Mouse (Mus musculus) midbrain, embryonic 16.5 days (tissue): ENCODE measurements around the gene Uqcc1. TPM values are rescaled to one million over a fixed set of nuclear protein-coding genes. Genes with fewer than 3 reads are reported as not detected.

ENCODE experiments used
- ATAC-seq: fragments of 200-750 bp; cut with Nextera tagmentation; 2 replicates; pipeline ENCODE4 v1.8.0; 2017; ENCODE audit warnings: moderate TSS enrichment
- H3K27ac ChIP-seq: fragments of 300-500 bp; sonication (generic); 2 replicates; pipeline ENCODE4 v1.5.1; 2014; ENCODE audit warnings: mild to moderate bottlenecking, low read length, mixed read lengths
- H3K27me3 ChIP-seq: fragments of 300-500 bp; sonication (generic); 2 replicates; pipeline ENCODE4 v1.6.1; 2014; ENCODE audit warnings: low read depth, low read length, mixed read lengths; ENCODE audit not compliant: control insufficient read depth, insufficient read depth
- H3K36me3 ChIP-seq: fragments of 300-500 bp; sonication (generic); 2 replicates; pipeline ENCODE4 v1.6.1; 2014; ENCODE audit warnings: mild to moderate bottlenecking, low read length, moderate library complexity, mixed read lengths; ENCODE audit not compliant: control insufficient read depth, insufficient read depth
- H3K4me1 ChIP-seq: fragments of 300-500 bp; sonication (generic); 2 replicates; pipeline ENCODE4 v1.6.1; 2014; ENCODE audit warnings: mild to moderate bottlenecking, low read length, mixed read lengths; ENCODE audit not compliant: control insufficient read depth, insufficient read depth
- H3K4me2 ChIP-seq: fragments of 300-500 bp; sonication (generic); 2 replicates; pipeline ENCODE4 v1.6.1; 2014; ENCODE audit warnings: mild to moderate bottlenecking, low read length, mixed read lengths
- H3K4me3 ChIP-seq: fragments of 300-500 bp; sonication (generic); 2 replicates; pipeline ENCODE4 v1.5.1; 2014; ENCODE audit warnings: low read depth, mild to moderate bottlenecking, low read length, moderate library complexity, mixed read lengths
- H3K9ac ChIP-seq: fragments of 300-500 bp; sonication (generic); 2 replicates; pipeline ENCODE4 v1.6.1; 2014; ENCODE audit warnings: low read depth, low read length, mixed read lengths
- H3K9me3 ChIP-seq: fragments of 300-500 bp; sonication (generic); replicated peaks from 2 replicates; pipeline ENCODE4 v1.6.1; 2014; ENCODE audit warnings: mild to moderate bottlenecking, low read length, mixed read lengths; ENCODE audit not compliant: control insufficient read depth, poor library complexity, severe bottlenecking
- WGBS: fragments of 180-500 bp; shearing (Covaris S2); extraction: QIAGEN DNeasy Blood & Tissue Kit; methylation state at CpG from one replicate; pipeline ENCODE4 v1.1.7; 2014; 5-methylcytosine and 5-hydroxymethylcytosine counted together
- polyA plus RNA-seq: library from polyadenylated mRNA; unstranded; fragments of >200 nt; fragmentation: Nextera tagmentation; extraction: Ambion mirVana; gene quantifications from 2 replicates; pipeline ENCODE4 v1.2.1, GENCODE M21; 2015

The Uqcc1 gene
- polyA plus RNA-seq, 1 experiment from 2014 or later, result 63.3 TPM

- no peaks in the 10 kb centered on the region for H3K27me3 ChIP-seq
- H3K9me3 ChIP-seq, result no peaks in the 10 kb centered on the region
- H3K36me3 ChIP-seq, result peaks cover 14% of the 10 kb centered on the region
- no peaks in the 10 kb centered on the region for H3K4me1 ChIP-seq
- WGBS, result 90% methylated on average over 16 of the region's 16 CpGs
- H3K4me3 ChIP-seq, result no peak overlapping the region
- no peak overlapping the region for H3K27ac ChIP-seq
- no peak for ATAC-seq
- H3K4me2 ChIP-seq, result no peak overlapping the region
- no peak overlapping the region for H3K9ac ChIP-seq
Observed at GRCm38 (mm10) chr2:155895046-155895735, 34.9 kb downstream of the Uqcc1 start.

GRCm38 (mm10) chr2:155894307-155895045 lies 35.6 kb downstream of the Uqcc1 start:
- H3K9ac ChIP-seq, result no peak overlapping the region
- ATAC-seq, result no peak
- no peaks in the 10 kb centered on the region for H3K27me3 ChIP-seq
- H3K27ac ChIP-seq, result no peak overlapping the region
- no peaks in the 10 kb centered on the region for H3K9me3 ChIP-seq
- H3K4me1 ChIP-seq, result no peaks in the 10 kb centered on the region
- peaks cover 14% of the 10 kb centered on the region for H3K36me3 ChIP-seq
- H3K4me3 ChIP-seq, result no peak overlapping the region
- H3K4me2 ChIP-seq, result no peak overlapping the region
- WGBS, result 91% methylated on average over 13 of the region's 13 CpGs

GRCm38 (mm10) chr2:155886776-155887175 lies 43.3 kb downstream of the Uqcc1 start:
- no peak overlapping the region for H3K9ac ChIP-seq
- no peak for ATAC-seq
- H3K36me3 ChIP-seq, result peaks cover 17% of the 10 kb centered on the region
- no peaks in the 10 kb centered on the region for H3K9me3 ChIP-seq
- H3K27me3 ChIP-seq, result no peaks in the 10 kb centered on the region
- no peak overlapping the region for H3K4me2 ChIP-seq
- 97% methylated on average over 12 of the region's 12 CpGs for WGBS
- no peak overlapping the region for H3K4me3 ChIP-seq
- H3K27ac ChIP-seq, result no peak overlapping the region
- no peaks in the 10 kb centered on the region for H3K4me1 ChIP-seq

- Histone ChIP-seq H3K9me3 (no peaks in the 10 kb centered on the region), H3K27ac (no peak overlapping the region), H3K9ac (no peak overlapping the region), H3K4me2 (no peak overlapping the region), H3K4me1 (no peaks in the 10 kb centered on the region), H3K36me3 (peaks cover 17% of the 10 kb centered on the region), H3K27me3 (no peaks in the 10 kb centered on the region), H3K4me3 (no peak overlapping the region)
- 81% methylated on average over 10 of the region's 10 CpGs for WGBS
- no peak for ATAC-seq
Observed at GRCm38 (mm10) chr2:155885271-155885697, 44.8 kb downstream of the Uqcc1 start.

- H3K4me1 ChIP-seq, result no peaks in the 10 kb centered on the region
- H3K27me3 ChIP-seq, result no peaks in the 10 kb centered on the region
- 92% methylated on average over 3 of the region's 3 CpGs for WGBS
- no peak overlapping the region for H3K27ac ChIP-seq
- H3K36me3 ChIP-seq, result peaks cover 20% of the 10 kb centered on the region
- ATAC-seq, result no peak
- H3K9me3 ChIP-seq, result no peaks in the 10 kb centered on the region
- H3K9ac ChIP-seq, result no peak overlapping the region
- H3K4me3 ChIP-seq, result no peak overlapping the region
- H3K4me2 ChIP-seq, result no peak overlapping the region
Observed at GRCm38 (mm10) chr2:155882087-155882486, 48.0 kb downstream of the Uqcc1 start.

GRCm38 (mm10) chr2:155878964-155879876 lies 50.9 kb downstream of the Uqcc1 start:
- 87% methylated on average over 21 of the region's 21 CpGs for WGBS
- no peak overlapping the region for H3K9ac ChIP-seq
- H3K9me3 ChIP-seq, result no peaks in the 10 kb centered on the region
- H3K4me2 ChIP-seq, result no peak overlapping the region
- no peaks in the 10 kb centered on the region for H3K27me3 ChIP-seq
- no peak for ATAC-seq
- peaks cover 12% of the 10 kb centered on the region for H3K36me3 ChIP-seq
- H3K27ac ChIP-seq, result no peak overlapping the region
- H3K4me1 ChIP-seq, result no peaks in the 10 kb centered on the region
- no peak overlapping the region for H3K4me3 ChIP-seq

- Histone ChIP-seq H3K27me3 (no peaks in the 10 kb centered on the region), H3K4me2 (no peak overlapping the region), H3K4me1 (no peaks in the 10 kb centered on the region), H3K36me3 (peaks cover 8% of the 10 kb centered on the region), H3K4me3 (no peak overlapping the region), H3K9ac (no peak overlapping the region), H3K27ac (no peak overlapping the region), H3K9me3 (no peaks in the 10 kb centered on the region)
- no peak for ATAC-seq
- 86% methylated on average over 6 of the region's 6 CpGs for WGBS
Observed at GRCm38 (mm10) chr2:155873636-155874035, 56.5 kb downstream of the Uqcc1 start.

- H3K9me3 ChIP-seq, result no peaks in the 10 kb centered on the region
- no peak overlapping the region for H3K4me3 ChIP-seq
- WGBS, result 72% methylated on average over 10 of the region's 10 CpGs
- H3K27me3 ChIP-seq, result no peaks in the 10 kb centered on the region
- no peak overlapping the region for H3K9ac ChIP-seq
- H3K36me3 ChIP-seq, result peaks cover 9% of the 10 kb centered on the region
- no peak for ATAC-seq
- no peak overlapping the region for H3K27ac ChIP-seq
- H3K4me1 ChIP-seq, result no peaks in the 10 kb centered on the region
- H3K4me2 ChIP-seq, result no peak overlapping the region
Observed at GRCm38 (mm10) chr2:155872930-155873507, 57.1 kb downstream of the Uqcc1 start.
